Mouse (Mus musculus): ENCODE results near the gene Coro1c. TPM values are rescaled to one million over a fixed set of nuclear protein-coding genes. Genes with fewer than 3 reads are reported as not detected.

Coro1c gene
- total and polyA plus RNA-seq, 3 experiments = 77.3 to 158 (median 103) TPM

- Histone ChIP-seq H3K27ac (ENCODE audit: control insufficient read depth, low read depth, low read length) (no peak overlapping the region), H3K4me1 (ENCODE audit: control insufficient read depth in 1 of 2, insufficient read depth in 2 of 2, low read length in 2 of 2) (no peaks in the 10 kb centered on the region), H3K36me3 (ENCODE audit: control insufficient read depth in 1 of 2, insufficient read depth in 2 of 2, low read length in 2 of 2) (no peaks in the 10 kb centered on the region; a peak in 1 of 4 replicates), H3K9ac (ENCODE audit: control insufficient read depth, low read depth, low read length, poor library complexity, severe bottlenecking) (no peak overlapping the region), H3K27me3 (ENCODE audit: control insufficient read depth in 1 of 2, insufficient read depth in 2 of 2, low read length in 2 of 2) (no peaks in the 10 kb centered on the region), H3K9me3 (replicated peaks; ENCODE audit: insufficient read depth, low read length) (no peaks in the 10 kb centered on the region), H3K4me3 (ENCODE audit: control insufficient read depth in 1 of 2, insufficient read depth in 1 of 2, low read depth in 2 of 2, low read length in 2 of 2) (no peak overlapping the region), H3K79me2 (ENCODE audit: control insufficient read depth, insufficient read depth, low read length, poor library complexity) (no peaks in the 10 kb centered on the region)
- no peak for TF ChIP-seq MAX (IDR thresholded peaks at IDR 0.05; ENCODE audit: low read length)
- TF ChIP-seq CTCF (IDR thresholded peaks at IDR 0.05 in 2 of 3, conservative IDR thresholded peaks at IDR 0.05 in 1 of 3; ENCODE audit: control insufficient read depth in 1 of 3, insufficient read depth in 1 of 3, low read depth in 2 of 3, low read length in 3 of 3, poor library complexity in 1 of 3, severe bottlenecking in 1 of 3) = no peak
- no peak for TF ChIP-seq MAFK (IDR thresholded peaks at IDR 0.05; ENCODE audit: borderline replicate concordance, low read depth, low read length)
- no peak for TF ChIP-seq TBP (IDR thresholded peaks at IDR 0.05; ENCODE audit: low read depth, low read length)
- TF ChIP-seq NELFE (IDR thresholded peaks at IDR 0.05; ENCODE audit: low read depth, low read length) = no peak
- no peak for TF ChIP-seq USF2 (IDR thresholded peaks at IDR 0.05; ENCODE audit: borderline replicate concordance in 1 of 2, insufficient read depth in 1 of 2, low read depth in 1 of 2, low read length in 2 of 2)
- no peak for TF ChIP-seq CHD1 (IDR thresholded peaks at IDR 0.05; ENCODE audit: low read depth, low read length)
- TF ChIP-seq USF1 (IDR thresholded peaks at IDR 0.05; ENCODE audit: low read depth, low read length) = no peak
- TF ChIP-seq MYB (IDR thresholded peaks at IDR 0.05; ENCODE audit: low read depth, low read length) = no peak
- TF ChIP-seq POLR2AphosphoS2 (IDR thresholded peaks at IDR 0.05; ENCODE audit: low read length) = no peak
- DNase-seq (ENCODE audit: low read depth, low spot score) = no peak
Measured at GRCm38 (mm10) chr5:113874063-113875024, 34.2 kb downstream of the Coro1c start.

DNA sequence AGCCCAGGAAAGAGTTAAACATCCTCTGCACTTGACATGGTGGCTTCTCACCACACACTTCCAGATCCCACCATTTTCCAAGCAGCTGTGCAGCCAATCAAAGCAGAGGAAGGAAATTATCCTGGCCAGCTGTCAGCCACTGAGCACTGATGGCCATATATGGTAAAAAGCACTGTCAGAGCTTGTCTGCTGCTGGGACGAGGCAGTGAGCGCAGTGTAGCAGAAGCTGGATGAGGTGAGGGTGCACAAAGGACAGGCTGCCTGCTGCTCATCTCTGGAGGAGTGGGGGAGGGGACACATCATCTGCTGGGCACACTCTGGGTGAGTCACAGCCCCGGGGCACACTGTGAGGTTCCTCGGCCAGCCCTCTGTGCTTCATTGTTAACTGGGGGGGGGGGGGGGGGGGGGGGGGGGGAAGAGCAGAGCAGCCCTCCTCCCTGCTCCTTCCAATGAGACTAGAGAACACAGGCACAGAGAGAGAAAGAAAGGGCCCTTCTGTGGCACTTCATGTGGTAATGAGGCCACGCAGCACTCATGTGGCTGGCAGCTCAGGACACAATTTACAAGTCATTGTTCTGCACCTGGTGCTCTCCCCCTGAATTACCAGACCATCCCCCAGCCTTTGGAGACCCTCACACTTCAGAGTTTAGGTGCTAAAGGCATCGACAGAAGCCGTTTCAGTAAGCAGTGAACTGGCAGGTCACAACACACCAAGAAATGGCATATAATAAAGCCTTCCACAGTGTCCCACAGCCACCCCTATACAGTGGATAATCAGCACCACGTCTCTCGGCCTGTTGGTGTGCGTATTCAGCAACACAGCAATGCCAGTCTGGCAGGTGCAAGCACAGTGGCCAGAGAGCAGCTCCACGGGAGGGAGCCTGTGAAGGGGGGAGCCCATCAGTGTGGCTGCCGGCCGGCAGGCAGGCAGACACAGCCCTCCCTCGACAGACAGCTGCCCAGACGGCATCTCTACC lies 35.3 kb downstream of the Coro1c start:
- Histone ChIP-seq H3K79me2 (ENCODE audit: control insufficient read depth, insufficient read depth, low read length, poor library complexity) (no peaks in the 10 kb centered on the region), H3K4me3 (ENCODE audit: control insufficient read depth in 1 of 2, insufficient read depth in 1 of 2, low read depth in 2 of 2, low read length in 2 of 2) (no peak overlapping the region), H3K27me3 (ENCODE audit: control insufficient read depth in 1 of 2, insufficient read depth in 2 of 2, low read length in 2 of 2) (no peaks in the 10 kb centered on the region), H3K4me1 (ENCODE audit: control insufficient read depth in 1 of 2, insufficient read depth in 2 of 2, low read length in 2 of 2) (no peaks in the 10 kb centered on the region), H3K27ac (ENCODE audit: control insufficient read depth, low read depth, low read length) (no peak overlapping the region), H3K36me3 (ENCODE audit: control insufficient read depth in 1 of 2, insufficient read depth in 2 of 2, low read length in 2 of 2) (no peaks in the 10 kb centered on the region; a peak in 1 of 4 replicates), H3K9ac (ENCODE audit: control insufficient read depth, low read depth, low read length, poor library complexity, severe bottlenecking) (no peak overlapping the region), H3K9me3 (replicated peaks; ENCODE audit: insufficient read depth, low read length) (no peaks in the 10 kb centered on the region)
- TF ChIP-seq TAL1 (IDR thresholded peaks at IDR 0.05; ENCODE audit: low read length) = no peak
- no peak for DNase-seq (ENCODE audit: low read depth, low spot score)

Data from MEL (cell line).